In genomic region chr2:40628323-40628722, GRCm38 (mm10) we compare ENCODE assay signal across 15 mouse cellular contexts.
"Had no signal": no experiment of that assay in that cellular context is flagged by ENCODE, and none has a peak within 500 bp of the region (broad histone marks: within the 10 kb centered on the region; RNA-seq: fewer than 3 reads in every experiment).

No protein-coding gene starts in this region.

- ATAC-seq: intestine, postnatal 0 days; lung, postnatal 0 days; midbrain, embryonic 15.5 days had no signal

- H3K4me2 ChIP-seq: liver, embryonic 13.5 days; lung, embryonic 14.5 days; midbrain, embryonic 12.5 days; midbrain, embryonic 15.5 days; stomach, embryonic 15.5 days had no signal

- H3K9ac ChIP-seq: liver, embryonic 13.5 days; lung, embryonic 14.5 days; midbrain, embryonic 12.5 days; midbrain, embryonic 15.5 days; stomach, embryonic 15.5 days had no signal

- H3K4me1 ChIP-seq: liver, embryonic 13.5 days; midbrain, embryonic 12.5 days; midbrain, embryonic 15.5 days; stomach, embryonic 15.5 days had no signal

- H3K27me3 ChIP-seq: liver, embryonic 13.5 days; midbrain, embryonic 12.5 days; midbrain, embryonic 15.5 days; stomach, embryonic 15.5 days had no signal

- H3K9me3 ChIP-seq: midbrain, embryonic 12.5 days; midbrain, embryonic 15.5 days; stomach, embryonic 15.5 days had no signal

- H3K36me3 ChIP-seq: liver, embryonic 13.5 days; midbrain, embryonic 12.5 days; midbrain, embryonic 15.5 days; stomach, embryonic 15.5 days had no signal

- H3K27ac ChIP-seq: left cerebral cortex, adult 2 months; liver, embryonic 13.5 days; macrophage; midbrain, embryonic 12.5 days; midbrain, embryonic 15.5 days; stomach, embryonic 15.5 days had no signal

- H3K4me3 ChIP-seq: left cerebral cortex, adult 2 months; liver, embryonic 13.5 days; midbrain, embryonic 12.5 days; midbrain, embryonic 15.5 days; stomach, embryonic 15.5 days had no signal

- DNase-seq: kidney, adult 8-10 months; kidney, postnatal 36 days; layer of hippocampus, postnatal 36 days; liver, embryonic 13.5 days; lung, embryonic 14.5 days; right cerebral cortex, postnatal 25 days; spleen, adult 18-20 months; thymus, postnatal 25 days had no signal
